Comparison of ENCODE assay signal across 8 mouse cellular contexts in genomic region chr3:83763551-83764548, GRCm38 (mm10). TPM values are rescaled to one million over a fixed set of nuclear protein-coding genes. Genes with fewer than 3 reads are reported as not detected.
DNase-seq lines count a peak whose midpoint lies in the region.

No protein-coding gene starts in this region.

- intact Hi-C loops in gastrocnemius, postnatal 14 days (cut with DNase I; ENCODE audit: low total_unique reads), result no loop called here

- DNase-seq in T-cell, adult 2 months (ENCODE audit: low spot score), result peak; percentile 42
- DNase-seq in embryo, embryonic 10 days (ENCODE audit: low spot score), result peak; percentile 94
- peak; percentile 82 for DNase-seq in gastrocnemius, postnatal 14 days
- DNase-seq in induced T-regulatory cell, adult 2 months (ENCODE audit: low read depth), result peak; percentile 50
- DNase-seq in left cerebral cortex, adult 18-20 months (ENCODE audit: low spot score in 2 of 2), result peak; percentile 67 to 74
- peak; percentile 65 for DNase-seq in lung, postnatal 25 days (ENCODE audit: low spot score)
- DNase-seq in retina, postnatal 1 day, result peak; percentile 89
- DNase-seq in urinary bladder, adult 2 months (ENCODE audit: low spot score), result peak; percentile 56

RNA-seq across cellular contexts. Expression of gene Sfrp2, which starts 2.3 kb away (rescaled TPM):
- total RNA-seq in gastrocnemius, postnatal 14 days (2021), result 10 to 100 TPM in 1 of 2 experiments, 1 to 10 TPM in 1; 8.8 to 14.3 TPM
- 1 to 10 TPM; 1.5 to 2.4 TPM for total RNA-seq in left cerebral cortex, adult 18-20 months (2021)
- 29.8 and 42.4 TPM in 2 replicates for polyA plus RNA-seq in urinary bladder, adult 2 months (2012; rRNA removed)

Comparison
In these comparisons a context has a peak if more than half of its experiments do, and no peak if none do; other contexts are left out.
1. Peak in every context shown above with its lines: DNase-seq.
2. DNase-seq: peak in every context shown above with its lines; median percentile 94 in embryo, embryonic 10 days; 89 in retina, postnatal 1 day; 82 in gastrocnemius, postnatal 14 days; 70 in left cerebral cortex, adult 18-20 months; 65 in lung, postnatal 25 days; 56 in urinary bladder, adult 2 months; 50 in induced T-regulatory cell, adult 2 months; 42 in T-cell, adult 2 months.